Mouse (Mus musculus): ENCODE data around the gene Arhgdib.
A peak's percentile ranks its signal among the peaks of the same experiment; 100 is the strongest.

The Arhgdib gene

DNA sequence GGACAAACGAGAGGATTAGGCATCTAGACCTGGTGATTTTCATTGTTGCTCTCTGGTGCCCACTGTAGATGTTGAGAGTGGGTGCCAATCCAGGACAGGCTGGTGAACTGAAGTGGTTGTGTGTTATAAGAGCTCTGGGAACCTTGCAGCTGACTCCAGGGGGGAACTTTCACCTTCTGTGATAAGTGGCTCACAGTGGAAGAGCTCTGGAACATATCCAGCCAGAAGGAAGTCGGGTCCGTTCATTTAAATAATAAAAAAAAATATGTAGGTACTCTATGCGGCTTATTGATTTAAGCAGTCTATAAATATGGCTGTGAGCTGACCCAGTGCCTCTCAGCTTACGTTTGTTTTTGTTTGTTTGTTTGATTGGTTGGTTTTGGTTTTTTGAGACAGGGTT lies 19.6 kb downstream of the Arhgdib start, which contains the start of gene Erp27:
Erp27 (minus strand) TSS at position 101 of the 400 bp plus-strand sequence.
- no peak for DNase-seq (ENCODE audit: extremely low read depth, low read depth)

DNA sequence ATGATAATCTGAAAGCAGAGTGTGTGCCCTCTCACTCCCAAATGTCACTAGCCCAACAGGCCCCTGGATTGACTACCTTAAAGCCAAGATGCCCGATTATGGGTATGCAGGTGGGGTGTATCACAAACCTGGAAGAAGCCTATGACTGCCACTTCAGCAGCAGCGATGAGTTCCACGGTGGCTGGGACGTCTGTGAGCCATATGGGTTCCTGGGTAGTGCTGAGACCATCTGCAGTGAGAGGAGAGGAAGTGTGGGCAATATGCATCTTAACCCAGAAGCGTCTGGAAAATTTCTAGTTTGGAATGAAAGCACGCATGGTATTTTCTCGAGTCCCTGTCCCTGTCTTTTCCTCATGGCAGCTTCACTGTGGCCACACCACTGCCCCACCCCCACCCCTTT lies 20.1 kb downstream of the Arhgdib start:
- DNase-seq (ENCODE audit: extremely low read depth, low read depth) = no peak

DNA sequence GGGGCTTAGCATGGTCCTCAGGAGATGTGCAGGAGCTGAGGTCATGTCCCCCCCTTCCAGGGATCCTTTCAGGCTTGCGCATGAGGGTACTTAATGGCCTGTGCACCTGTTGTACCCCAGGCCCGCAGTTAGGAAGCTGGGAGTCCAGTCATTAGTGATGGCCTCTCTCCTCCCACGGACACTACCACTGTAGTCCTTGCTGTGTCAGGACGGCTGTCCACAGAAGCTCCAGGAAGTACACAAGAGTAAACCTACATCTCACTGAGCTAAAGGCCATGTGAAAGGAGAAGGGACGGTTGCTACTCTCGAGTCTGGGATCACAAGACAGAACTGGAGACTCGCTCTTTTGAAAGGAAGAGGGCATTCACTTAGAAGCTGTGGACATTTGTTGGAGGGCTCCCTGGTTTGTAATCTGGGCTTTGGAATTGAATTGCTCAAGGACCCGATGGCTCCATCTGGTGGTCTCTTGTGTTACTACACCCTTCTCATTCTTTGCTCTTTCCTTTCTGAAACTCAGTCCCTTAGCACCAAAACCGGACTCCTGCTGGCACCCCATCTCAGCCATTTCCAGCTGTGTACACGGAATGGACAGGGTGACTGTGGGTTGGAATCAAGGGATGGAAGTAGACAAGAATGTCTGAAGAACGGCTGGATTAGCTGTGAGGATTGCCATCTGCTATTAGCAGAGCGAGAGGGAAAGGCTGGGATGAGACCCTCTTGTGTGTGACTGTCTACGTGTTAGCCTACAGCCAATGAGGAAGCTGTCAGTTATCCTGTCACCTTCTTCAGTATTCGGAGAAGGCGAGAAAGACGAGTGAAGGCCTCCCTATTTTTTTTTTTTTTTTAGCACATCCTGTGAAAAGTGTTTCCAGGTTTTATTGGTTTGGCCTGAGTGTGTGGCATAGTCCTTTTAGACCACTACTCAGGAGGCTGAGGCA lies 21.1 kb downstream of the Arhgdib start:
- DNase-seq (ENCODE audit: extremely low read depth, low read depth) = no peak

DNA sequence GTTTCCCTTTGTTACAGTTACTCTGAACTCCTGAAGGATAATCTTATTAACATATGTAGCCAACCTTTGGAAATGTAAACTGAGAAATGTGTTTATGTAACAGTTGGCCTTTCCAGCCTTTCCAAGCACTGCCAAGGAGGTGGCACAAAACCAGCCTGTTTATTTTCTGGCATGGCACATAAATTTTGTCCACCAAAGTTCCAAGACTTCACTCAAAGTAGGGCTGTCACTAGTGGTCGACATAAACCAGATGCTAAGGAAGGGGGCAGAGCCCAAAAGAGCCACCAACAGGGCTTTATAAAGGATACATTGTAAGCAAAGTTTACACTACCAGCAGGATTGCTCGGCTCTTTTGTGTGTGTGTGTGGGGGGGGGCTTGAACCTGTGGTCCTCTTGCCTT lies 23.8 kb downstream of the Arhgdib start:
- DNase-seq (ENCODE audit: extremely low read depth, low read depth) = no peak

DNA sequence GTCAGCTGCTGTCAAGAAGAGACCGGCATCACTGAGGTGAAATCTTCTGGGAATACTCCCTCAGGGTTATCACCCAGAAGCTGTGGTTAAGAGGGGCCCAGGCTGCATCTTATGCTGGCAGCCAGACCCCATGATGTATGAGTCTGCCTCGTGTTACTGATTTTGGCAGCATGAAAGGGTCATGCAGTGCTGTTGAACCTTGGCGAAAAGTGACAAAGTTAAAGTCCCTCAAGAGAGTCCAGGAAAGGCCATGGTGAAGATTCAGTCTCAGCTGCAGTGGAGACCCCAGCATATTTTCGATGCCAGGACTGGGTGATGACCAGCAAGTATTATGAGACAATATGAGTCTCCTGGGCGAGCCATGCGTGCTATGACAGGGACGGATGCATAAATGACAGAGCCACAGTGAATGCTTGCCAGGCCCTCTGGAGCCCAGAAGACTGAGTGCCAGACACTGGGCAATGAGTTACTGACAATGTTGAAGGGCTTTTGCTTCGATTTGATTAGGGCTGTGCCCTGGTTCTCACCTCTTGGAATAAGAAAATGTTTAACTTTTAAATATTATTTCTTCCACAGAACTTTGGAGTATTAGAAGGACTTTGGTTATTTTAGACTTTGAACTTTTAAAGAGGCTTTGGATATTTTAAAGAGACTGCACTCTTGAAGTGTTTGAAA lies 25.8 kb downstream of the Arhgdib start:
- no peak for DNase-seq (ENCODE audit: extremely low read depth, low read depth)

DNA sequence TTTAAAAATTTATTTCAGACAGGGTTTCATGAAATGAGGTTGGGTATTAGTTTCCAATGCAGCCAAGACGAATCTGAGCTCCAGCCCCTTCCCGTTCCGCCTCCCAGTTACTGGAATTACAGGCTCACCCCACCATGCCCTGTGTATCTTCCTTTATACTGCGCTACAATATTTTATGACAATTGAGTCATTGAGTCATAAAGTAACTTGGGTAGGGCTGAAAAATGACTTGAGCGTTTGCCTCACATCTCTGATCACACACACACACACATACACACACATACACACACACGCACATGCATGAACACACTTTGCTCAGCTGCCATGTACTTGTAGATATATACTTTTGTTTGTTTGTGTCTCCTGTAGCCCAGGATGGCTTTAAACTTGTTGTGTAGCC lies 27.5 kb downstream of the Arhgdib start:
- DNase-seq (ENCODE audit: extremely low read depth, low read depth) = no peak

DNA sequence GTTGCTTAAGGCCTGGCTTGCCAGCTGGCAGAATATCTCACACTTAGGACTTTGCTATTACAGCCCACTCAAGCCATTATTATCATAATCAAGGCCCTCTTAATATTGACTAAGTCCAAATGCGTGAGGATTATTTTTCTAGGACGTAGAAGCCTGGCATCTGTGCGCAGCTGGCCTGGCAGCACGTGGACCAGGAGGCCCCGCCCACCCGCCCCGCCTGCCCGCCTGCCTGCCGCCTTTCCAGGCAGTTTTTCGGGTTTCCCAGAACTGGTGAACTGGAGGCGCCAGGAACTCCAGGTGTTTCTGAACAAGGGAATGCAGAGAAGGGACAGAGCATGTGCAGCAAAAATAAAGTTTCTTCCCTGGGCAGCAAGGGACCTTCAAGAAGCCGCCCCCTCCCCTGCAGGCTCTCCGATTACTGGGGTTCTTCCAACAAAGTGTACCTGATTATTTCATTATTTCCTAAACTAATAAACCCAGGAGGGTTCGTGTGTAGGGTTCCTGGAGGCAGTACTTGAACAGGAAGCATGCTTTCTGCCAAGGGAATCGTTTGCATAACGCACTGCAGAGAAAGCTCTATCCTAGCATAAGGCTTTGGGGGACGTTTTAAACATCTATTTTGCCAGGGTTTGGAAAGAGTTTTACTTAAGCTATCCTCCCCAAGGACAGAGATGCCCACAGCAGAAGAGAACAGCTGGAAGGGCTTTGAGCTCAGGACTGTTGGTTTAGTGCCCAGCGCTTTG lies 28.1 kb downstream of the Arhgdib start:
- DNase-seq (ENCODE audit: extremely low read depth, low read depth) = no peak

DNA sequence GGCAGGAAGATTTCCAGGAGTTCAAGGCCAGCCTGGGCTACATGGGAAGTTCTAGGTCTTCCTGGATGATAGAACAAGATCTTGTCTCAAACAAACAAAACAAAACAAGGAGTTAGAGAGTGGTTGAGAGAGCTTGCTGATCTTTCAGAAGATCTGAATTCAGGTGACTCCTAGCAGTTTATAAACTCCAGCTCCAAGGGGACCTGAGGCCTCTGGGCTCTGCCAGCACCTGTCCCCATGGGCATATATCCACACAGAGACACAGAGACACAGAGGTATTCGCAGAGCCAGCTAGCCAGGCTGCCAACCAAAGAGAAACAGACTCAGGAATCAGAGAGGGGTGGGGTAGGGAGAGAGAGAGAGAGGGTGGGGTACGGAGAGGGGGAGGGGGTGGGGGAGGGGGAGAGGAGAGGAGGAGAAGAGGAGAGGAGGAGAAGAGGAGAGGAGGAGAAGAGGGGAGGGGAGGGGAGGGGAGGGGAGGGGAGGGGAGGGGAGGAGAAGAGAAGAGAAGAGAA lies 28.9 kb downstream of the Arhgdib start:
- no peak for DNase-seq (ENCODE audit: extremely low read depth, low read depth)

DNA sequence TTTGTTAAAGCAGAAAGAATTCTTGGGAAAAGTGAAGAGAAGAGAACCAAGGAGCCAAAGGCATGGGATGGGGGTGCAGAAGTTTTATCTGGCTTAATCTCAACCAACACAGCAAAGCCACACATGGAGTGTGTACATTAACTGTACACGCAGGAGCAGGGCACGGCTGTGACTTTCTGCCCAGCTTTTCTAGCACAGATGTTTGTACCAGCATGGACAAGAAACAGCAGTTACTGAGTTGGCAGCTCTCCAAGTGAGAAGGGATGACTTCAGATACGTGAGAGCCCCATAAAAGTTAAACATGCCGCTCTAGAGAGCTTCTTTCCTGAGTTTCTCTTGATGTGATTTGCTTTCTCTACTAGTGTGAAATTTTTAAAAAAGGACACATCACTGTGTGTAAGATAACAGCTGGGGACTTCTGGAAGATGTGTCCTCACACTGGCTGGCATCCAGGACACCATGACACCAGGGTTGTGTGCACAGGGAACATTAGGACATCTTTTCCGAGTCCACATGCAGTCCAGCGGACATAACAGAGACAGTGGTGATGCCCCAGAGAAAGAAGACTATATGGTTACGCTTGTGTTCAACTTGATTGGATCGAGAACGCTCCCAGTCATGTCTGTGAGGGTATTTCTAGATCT lies 31.3 kb downstream of the Arhgdib start:
- DNase-seq (ENCODE audit: extremely low read depth, low read depth) = no peak

DNA sequence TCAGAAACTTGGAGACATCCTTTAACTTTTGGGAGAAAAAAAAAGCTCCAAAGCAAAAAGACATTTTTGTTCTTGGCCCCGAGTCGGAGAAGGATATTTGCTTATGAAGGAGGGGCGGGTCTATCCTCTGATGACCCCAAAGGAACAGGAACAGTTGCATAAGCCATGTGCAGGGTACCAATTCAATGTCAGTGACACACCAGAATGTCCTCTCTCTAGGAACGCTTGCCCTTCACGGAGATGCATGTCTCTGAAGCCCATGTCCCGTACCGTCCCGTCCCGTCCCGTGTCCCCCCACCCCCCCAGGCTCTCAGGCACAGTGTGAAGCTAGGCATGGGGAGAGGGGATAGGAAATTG lies 34.8 kb downstream of the Arhgdib start:
- no peak for DNase-seq (ENCODE audit: extremely low read depth, low read depth)

DNA sequence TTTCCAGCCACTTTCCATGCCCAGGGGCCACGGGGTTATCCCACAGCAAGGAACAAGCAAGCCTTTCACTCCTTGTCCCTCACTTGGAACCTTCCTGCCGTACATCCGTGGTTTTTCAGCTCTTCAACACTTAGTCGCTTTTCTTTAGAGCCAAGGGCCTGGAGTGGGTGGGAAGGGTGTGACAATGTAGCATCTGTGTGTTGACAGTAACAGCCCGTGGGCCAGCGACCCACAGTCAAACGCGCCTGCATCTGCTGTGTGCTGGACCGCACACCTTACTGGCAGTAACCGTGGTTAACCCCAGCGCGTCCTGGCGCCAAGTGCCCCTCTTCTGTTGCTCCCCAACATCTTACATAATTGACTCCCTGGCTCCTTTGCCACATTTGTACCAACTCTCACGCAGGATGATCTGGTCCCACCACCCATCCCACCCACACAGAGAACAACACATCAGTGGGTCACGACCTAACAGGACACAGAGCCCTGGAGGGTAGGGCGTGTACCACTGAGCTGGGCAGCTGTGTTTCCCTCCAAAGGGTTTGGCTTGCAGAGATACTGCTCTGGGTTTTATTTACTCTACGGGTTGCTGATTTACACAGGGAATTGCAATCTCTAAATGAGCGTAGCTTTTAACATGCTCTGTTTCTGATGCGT lies 35.3 kb downstream of the Arhgdib start:
- DNase-seq (ENCODE audit: extremely low read depth, low read depth) = no peak

DNA sequence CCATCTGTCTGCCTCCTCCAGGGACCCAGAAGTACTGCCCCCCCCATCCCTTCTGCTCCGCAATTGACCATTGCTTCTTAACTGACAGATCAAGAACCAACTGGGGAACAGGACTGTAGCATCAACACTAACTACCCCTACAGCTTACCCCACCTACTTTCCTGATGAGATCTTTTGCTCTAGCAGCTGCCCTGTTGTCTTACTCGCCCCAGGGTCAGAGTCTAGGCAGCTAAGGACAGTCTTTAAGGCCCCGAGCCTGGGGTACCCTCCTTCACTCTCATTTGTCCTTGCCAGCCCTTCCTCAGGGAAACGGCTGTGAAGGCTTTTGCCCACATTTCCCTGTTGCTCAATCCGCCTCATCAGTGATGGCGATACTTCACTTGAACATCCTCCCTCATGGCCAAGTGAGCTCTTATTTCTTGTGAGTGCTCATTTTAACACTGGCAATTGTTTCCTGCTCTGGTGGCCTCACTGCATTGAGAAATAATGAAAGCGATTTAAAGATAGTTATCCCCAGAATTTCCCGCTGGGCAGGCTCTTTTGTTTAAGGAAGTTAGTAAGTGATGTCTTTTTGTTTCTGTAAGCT lies 37.7 kb downstream of the Arhgdib start:
- DNase-seq (ENCODE audit: extremely low read depth, low read depth) = no peak

DNA sequence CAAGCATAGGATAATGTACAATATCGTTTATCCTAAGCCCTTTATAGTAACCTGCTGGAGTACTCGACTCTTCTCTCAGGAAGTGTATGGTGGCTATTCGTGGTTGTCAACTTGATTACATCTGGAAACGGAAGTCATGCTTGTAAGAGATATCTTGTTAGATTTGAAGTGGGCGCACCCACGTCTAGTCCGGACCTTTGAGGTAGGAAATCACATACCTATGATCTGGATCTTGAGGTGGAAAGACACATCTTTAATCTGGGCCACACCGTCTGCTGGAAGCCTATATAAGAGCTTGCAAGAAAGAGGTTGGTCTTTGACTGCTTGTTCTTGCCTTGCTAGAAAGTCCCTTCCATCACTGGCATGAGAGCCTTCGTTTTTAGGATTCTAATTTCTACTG lies 39.2 kb downstream of the Arhgdib start:
- no peak for DNase-seq (ENCODE audit: extremely low read depth, low read depth)

DNA sequence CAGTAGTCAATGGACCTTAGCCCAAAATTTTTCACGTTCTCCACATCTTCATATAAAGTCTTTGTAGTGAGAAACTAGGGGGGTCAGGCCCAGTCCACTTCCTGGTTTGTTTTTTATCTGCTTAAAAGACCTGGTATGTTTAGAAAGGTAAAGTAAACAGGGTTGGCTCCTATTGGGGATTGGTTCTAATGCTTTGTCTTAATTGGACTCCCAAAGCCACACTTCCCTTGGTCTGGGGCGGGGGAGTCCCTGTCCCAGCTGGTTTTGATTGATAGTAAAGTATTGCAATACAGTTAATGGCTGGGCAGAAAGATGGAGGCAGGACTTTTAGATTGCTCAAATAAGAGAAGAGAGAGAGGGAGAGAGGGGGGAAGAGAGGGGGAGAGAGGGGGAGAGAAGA lies 40.7 kb downstream of the Arhgdib start:
- DNase-seq (ENCODE audit: extremely low read depth, low read depth) = peak; percentile 19

DNA sequence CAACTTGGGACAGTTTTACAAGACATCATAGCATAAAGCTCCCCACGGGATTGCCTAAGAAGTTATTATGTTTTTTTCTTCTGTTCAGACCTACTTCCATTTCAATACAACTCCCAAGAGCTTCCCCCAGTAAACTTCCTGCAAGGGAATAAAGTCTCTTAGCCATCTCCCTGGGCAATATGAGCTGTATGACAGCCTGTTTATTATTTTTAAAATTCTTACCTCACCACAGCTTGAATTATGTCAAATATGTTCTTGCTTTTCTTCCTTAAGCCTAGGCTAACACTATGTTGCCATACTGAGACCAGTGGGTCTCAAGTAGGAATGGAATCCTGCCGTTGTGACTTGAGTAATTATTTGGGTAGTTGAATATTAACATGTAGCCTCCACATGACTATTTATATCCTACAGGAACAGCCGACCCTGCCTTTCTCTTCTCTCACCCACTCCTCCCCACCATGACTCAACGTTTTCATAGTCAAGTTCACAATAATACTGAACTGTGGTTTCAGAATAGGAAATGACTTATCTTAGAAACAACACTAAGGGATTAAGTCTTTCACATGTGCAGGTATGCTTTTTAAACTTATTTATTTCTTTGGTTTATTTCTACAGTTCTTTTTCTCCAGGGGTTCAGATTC lies 41.2 kb downstream of the Arhgdib start:
- peak; percentile 58 for DNase-seq (ENCODE audit: extremely low read depth, low read depth)

DNA sequence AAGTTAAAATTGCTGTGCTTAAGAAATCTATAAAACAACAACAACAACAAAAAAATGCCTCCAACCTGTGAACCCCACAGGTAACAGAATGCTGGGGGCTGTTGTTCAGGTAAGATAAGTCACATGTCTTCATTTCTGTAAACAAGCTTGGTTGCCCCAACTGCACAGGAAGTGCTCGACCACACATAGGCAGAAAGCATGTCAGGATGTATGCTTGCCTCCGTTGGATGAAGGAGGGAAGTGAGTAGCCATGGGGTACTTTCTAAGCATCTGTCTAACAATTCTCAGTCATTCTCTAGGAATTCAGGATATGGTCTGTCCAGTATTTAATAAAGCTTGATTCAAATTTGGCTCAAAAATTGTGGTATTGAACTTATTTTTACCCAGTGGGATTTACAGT lies 42.7 kb downstream of the Arhgdib start:
- no peak for DNase-seq (ENCODE audit: extremely low read depth, low read depth)

DNA sequence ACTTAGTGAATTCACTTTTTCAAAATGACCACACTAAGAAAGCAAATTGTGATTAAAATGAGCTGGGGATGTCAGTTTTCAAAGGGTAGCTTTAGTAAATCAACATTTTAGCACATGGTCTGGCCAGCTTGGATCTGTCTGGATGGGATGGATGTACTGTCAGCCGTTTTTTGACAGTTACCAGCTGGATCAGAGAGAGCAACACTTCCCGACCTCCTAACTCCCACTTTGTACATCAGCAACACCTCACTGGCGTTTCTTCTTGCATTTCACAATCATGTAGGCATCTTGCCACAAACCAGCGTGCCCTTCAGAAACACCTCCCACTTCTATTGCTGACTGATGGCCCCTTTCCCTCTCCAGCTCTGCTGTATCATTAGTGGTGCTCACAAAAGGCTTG lies 43.5 kb downstream of the Arhgdib start:
- DNase-seq (ENCODE audit: extremely low read depth, low read depth) = no peak

DNA sequence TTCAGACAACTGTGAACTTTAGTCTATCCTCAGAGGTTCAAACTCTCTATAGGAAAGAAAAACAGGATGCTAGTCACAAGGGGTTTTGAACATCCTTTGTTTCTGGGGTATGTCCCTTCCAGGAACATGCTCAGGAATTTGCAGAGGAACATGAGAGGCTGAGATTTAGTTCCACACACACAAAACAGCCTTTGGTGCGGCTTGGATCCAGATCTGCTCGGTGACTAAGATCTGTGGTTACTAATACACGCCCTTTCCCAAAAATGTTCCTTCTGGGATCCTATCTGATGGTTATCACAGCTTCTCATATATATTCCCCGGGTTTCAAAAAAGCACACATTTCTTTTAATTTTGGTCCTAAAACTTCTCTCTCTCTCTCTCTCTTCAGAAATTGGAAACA lies 43.9 kb downstream of the Arhgdib start:
- DNase-seq (ENCODE audit: extremely low read depth, low read depth) = no peak

DNA sequence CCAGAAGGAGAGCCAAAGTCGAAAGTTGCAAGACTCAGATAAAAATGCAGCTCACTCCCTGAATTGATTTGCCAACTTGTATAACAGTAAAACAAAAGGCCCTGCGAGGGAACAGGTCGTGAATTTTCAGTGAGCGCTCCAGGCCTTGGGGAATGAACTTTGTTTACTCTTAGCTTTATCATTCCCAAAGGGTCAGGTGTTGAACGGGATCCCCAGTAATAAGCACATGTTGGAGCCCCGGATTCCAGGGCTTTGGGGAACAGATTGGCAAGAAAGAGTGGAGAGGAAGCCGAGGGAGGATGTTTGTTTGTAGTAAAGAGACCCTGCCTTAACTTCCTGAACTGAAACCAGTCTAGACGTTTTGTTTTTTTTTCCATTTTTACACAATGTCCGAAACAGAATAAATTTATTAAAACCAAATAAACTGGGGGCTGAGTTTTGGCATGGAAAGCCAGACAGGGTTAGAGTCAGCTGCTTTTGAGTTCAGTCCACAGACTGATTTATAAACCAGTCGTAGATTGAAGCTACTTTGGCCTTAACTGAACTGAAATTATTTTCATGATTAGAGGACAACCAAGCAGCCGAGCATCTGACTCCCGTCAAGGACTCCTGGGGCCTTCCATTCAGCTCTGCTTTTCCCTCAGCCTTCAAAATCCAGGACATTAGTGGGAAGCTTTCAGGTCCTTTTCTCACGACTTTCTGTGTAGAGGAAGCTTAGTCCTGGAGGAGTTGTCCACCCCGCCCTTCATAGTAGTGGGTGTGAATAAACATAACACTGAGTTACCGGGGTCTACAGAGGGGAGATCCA lies 47.0 kb downstream of the Arhgdib start:
- DNase-seq (ENCODE audit: extremely low read depth, low read depth) = no peak

Measured in MEL-GATA-1-ER (cell line).